Mouse (Mus musculus): ENCODE results near the gene Rrp1b. TPM values are rescaled to one million over a fixed set of nuclear protein-coding genes. Genes with fewer than 3 reads are reported as not detected.

The Rrp1b gene
- polyA plus RNA-seq, 1 experiment from 2014 or later, result 29.2 TPM

DNA sequence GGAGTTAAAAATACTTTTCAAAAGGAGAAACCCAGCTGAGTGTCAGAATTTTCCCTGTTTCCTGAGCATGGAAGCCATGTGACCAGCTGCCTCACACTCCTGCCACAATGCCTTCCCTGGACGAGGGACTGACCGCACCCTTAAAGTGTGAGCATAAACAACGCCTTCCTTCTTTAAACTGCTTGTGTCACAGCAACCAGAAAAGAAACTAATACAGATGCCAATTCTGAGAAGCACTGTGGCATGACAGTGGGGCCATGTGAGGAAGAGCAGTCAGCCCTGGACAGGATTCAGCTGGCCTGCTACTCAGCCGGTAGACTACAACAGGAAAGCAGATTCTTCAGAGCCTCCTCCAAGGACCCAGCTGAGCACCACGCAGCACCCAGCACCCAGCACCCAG lies 29.1 kb upstream of the Rrp1b start:
- TF ChIP-seq CTCF (IDR thresholded peaks at IDR 0.05), result no peak
- POLR2A ChIA-PET, result no interaction called here
- DNase-seq (ENCODE audit: low read depth, low spot score) (no peak), ATAC-seq (peak; percentile 35)
- H3K27me3 ChIP-seq, result no peaks in the 10 kb centered on the region
- CTCF ChIA-PET, result interaction anchor here (1.1 kb wide), 1 partner anchor 20 kb away, joined by 3 read pairs; no protein-coding TSS in a partner anchor
- in situ Hi-C loops (cut with MboI; ENCODE audit: low pct_unique_long_range_greater_than_20kb), result no loop called here

DNA sequence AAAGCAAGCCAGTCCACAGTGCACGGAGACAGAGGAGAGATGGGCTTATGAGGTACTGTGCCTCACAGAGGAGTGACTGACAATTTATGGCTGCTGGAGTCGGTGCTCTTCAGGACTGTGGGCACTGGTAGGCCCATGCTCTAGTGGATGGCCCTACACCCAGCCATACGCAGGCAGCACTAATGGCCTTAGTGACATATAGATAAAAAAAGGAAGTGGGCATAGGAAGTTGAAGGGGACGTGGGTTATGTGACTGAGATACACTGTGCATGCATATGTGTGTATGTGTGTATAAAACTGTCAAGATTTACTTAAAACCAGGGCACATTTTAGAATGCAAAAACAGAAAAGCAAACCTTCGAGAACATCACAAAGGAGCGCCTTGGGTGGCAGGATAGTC lies 24.2 kb upstream of the Rrp1b start:
- H3K27me3 ChIP-seq, result no peaks in the 10 kb centered on the region
- CTCF ChIA-PET, result no interaction called here
- DNase-seq (ENCODE audit: low read depth, low spot score), result no peak
- POLR2A ChIA-PET, result no interaction called here
- no peak for TF ChIP-seq CTCF (IDR thresholded peaks at IDR 0.05)
- no peak for ATAC-seq
- in situ Hi-C loops (cut with MboI; ENCODE audit: low pct_unique_long_range_greater_than_20kb), result no loop called here

DNA sequence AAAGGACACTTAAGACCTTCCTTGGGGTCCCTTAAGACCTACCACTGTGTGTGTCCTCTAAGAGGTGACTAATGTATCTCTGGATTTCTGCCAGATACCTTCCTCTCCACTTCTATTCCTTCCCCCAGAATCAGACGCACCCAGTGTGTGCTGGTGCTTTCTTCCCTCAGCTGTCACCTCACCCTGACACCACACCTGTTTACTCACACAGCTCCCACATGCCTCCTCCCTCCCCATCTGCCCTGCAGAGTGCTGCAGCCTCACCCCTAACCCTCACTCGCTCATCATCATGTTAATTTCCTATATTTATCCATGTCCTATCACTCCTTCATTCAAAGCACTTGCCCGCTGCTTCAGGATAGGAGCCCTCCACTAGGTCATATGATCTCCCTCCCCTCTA lies 23.6 kb upstream of the Rrp1b start:
- ChIA-PET CTCF (no interaction called here), POLR2A (no interaction called here)
- no peaks in the 10 kb centered on the region for H3K27me3 ChIP-seq
- DNase-seq (ENCODE audit: low read depth, low spot score) (no peak), ATAC-seq (no peak)
- no peak for TF ChIP-seq CTCF (IDR thresholded peaks at IDR 0.05)
- in situ Hi-C loops (cut with MboI; ENCODE audit: low pct_unique_long_range_greater_than_20kb), result no loop called here

DNA sequence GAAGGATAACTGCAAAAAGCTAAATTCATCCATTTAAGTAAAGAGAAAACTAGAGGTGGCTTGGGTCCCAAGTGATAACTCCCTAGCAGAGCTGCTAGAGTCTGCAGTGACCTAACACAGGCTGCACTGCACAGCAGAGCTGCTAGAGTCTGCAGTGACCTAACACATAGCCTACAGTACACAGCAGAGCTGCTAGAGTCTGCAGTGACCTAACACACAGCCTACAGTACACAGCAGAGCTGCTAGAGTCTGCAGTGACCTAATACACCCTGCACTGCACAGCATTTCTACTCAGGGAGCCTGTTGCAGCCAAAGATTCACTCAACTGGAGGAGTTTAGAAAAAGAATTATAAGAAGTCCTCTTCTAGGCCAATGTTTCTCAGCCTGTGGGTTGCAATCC lies 22.2 kb upstream of the Rrp1b start:
- no peaks in the 10 kb centered on the region for H3K27me3 ChIP-seq
- no peak for DNase-seq (ENCODE audit: low read depth, low spot score)
- no peak for TF ChIP-seq CTCF (IDR thresholded peaks at IDR 0.05)
- ChIA-PET POLR2A (interaction anchor here (0.6 to 1.1 kb wide), 3 partner anchors 10 to 172 kb away, joined by 3 to 5 read pairs (median 3); no protein-coding TSS in a partner anchor), CTCF (no interaction called here)
- in situ Hi-C loops (cut with MboI; ENCODE audit: low pct_unique_long_range_greater_than_20kb), result no loop called here
- ATAC-seq, result no peak

DNA sequence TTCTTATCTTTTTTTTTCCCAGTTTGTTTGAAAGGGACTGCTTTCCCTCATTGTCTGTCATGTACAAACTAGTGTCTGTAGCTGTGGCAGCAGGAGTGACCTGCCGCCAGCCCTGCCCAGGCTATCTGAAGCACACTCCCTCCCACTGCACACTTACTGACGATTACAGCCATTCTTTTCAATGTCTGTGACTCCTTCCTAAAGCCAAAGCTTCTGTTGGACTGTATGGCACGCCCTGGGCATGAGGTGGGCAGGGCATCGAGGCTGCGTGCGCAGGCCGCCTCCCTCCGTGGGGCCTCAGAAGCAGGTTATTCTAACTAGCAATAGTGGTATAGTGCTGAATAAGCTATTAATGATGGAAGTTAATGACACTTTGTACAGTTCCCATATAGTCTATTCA lies 19.4 kb upstream of the Rrp1b start:
- ATAC-seq (no peak), DNase-seq (ENCODE audit: low read depth, low spot score) (no peak)
- CTCF ChIA-PET, result interaction anchor here (2.0 to 2.8 kb wide), 2 partner anchors 9 to 12 kb away, joined by 6 read pairs; no protein-coding TSS in a partner anchor
- POLR2A ChIA-PET, result no interaction called here
- no peak for TF ChIP-seq CTCF (IDR thresholded peaks at IDR 0.05)
- in situ Hi-C loops (cut with MboI; ENCODE audit: low pct_unique_long_range_greater_than_20kb), result no loop called here
- no peaks in the 10 kb centered on the region for H3K27me3 ChIP-seq

DNA sequence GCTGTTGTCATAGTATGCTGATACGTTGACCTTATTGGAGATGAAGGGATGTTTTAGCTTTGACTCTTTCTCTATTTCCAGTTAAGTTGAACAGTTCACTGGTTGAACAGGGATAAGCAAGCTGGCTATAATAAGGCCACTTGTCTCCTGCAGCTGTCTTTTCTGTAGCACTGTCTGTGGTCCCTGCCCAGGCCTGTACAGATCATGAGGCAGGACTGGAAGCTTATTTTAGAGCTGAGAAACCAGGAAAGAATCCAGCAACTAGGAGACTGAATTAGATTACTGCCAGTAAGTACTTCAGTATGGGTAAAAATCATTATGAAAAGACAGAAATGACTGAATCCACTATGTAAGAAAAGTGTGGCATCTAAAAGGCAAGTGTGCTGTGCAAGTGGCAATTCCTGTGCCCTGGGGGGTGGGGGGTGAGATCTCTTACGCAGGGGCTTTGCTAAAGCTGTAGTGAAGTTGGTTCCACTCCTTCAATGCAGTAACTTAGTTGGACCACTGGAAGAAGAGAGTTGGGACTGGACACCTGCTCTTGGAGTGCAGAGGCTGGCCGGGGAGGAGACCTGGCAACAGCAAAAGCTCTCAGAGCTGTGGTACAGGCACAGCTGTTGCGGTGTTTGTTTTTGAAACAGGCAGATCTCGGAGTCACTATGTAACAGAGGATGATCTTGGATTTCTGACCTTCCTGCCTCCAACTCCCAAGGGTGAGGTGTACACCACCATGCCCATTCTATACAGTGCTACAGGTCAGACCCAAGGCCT lies 17.6 kb upstream of the Rrp1b start:
- in situ Hi-C loops (cut with MboI; ENCODE audit: low pct_unique_long_range_greater_than_20kb), result no loop called here
- no peak for DNase-seq (ENCODE audit: low read depth, low spot score)
- H3K27me3 ChIP-seq, result no peaks in the 10 kb centered on the region
- ATAC-seq, result no peak
- TF ChIP-seq CTCF (IDR thresholded peaks at IDR 0.05), result no peak
- ChIA-PET CTCF (interaction anchor here (1.5 to 1.6 kb wide), 2 partner anchors 9 to 141 kb away, joined by 3 read pairs; no protein-coding TSS in a partner anchor), POLR2A (no interaction called here)

DNA sequence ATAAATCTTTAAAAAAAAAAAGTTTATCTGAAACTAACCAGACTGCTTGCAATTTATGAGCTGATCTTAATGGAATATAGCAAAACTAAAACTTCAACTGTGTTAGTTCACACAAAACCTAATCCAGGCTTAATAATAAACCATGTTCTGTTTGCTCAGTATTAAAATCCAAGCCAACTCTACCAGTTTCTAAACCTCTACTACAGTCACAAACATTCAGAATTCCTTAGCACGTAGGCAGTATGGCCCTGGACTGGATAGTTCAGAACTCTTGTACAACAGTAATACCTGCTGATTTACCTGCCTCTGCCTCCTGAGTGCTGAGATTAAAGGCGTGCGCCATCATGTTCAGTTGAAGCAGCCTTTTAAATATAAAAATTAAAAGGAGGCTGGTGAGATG lies 13.9 kb upstream of the Rrp1b start:
- POLR2A ChIA-PET, result no interaction called here
- no peaks in the 10 kb centered on the region for H3K27me3 ChIP-seq
- DNase-seq (ENCODE audit: low read depth, low spot score) (no peak), ATAC-seq (no peak)
- in situ Hi-C loops (cut with MboI; ENCODE audit: low pct_unique_long_range_greater_than_20kb), result loop anchor here (5.0 to 10.0 kb wide), 5 partner anchors 90 to 507 kb away; partner anchors contain the start of genes Sik1 and Wdr4
- no peak for TF ChIP-seq CTCF (IDR thresholded peaks at IDR 0.05)
- CTCF ChIA-PET, result no interaction called here

DNA sequence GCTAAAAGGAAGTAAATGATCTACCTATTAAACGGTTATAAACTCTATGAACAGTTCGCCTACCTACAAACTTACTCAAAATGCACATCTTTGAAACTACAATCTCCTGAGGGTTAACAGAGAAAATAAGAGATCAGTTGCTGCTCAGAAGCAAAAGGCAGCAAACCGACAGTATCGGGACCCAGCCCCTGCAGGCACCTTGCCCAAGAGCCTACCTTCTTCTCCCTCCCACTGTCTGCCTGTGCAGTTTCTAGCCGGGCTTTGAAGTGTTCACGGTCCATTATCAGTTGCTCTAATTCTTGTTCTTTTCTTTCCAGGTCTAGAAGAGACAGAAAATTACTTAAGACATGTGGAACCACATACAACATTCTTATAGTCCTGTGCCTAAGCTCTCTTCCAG lies 13.3 kb upstream of the Rrp1b start:
- CTCF ChIA-PET, result interaction anchor here (1.2 to 1.7 kb wide), 3 partner anchors 40 to 330 kb away, joined by 3 to 5 read pairs (median 3); no protein-coding TSS in a partner anchor

DNA sequence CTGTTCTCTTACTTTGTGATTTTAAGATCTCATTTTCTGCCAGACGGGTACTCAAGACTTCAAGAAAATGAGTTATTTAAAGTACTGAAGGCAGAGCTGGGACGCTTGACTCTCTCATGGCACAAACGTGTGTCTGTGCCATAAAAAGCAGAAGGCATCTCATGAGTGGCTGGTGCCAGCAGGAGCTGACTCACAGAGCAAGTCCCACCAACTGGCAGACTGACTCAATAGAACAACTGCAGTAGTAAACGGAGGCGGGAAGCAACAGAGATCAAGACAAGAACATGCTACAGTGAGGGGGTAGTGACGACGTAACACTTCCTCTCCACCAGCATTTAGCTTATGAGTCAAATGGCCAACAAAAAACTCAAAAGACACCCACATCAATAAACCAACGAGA lies 12.8 kb upstream of the Rrp1b start:
- in situ Hi-C loops (cut with MboI; ENCODE audit: low pct_unique_long_range_greater_than_20kb), result loop anchor here (5.0 to 10.0 kb wide), 5 partner anchors 91 to 508 kb away; partner anchors contain the start of genes Sik1 and Wdr4
- no peak for TF ChIP-seq CTCF (IDR thresholded peaks at IDR 0.05)
- no peaks in the 10 kb centered on the region for H3K27me3 ChIP-seq
- ATAC-seq (peak; percentile 33), DNase-seq (ENCODE audit: low read depth, low spot score) (no peak)
- POLR2A ChIA-PET, result no interaction called here
- CTCF ChIA-PET, result interaction anchor here (0.9 to 1.7 kb wide), 5 partner anchors 40 to 333 kb away, joined by 3 to 5 read pairs (median 3); no protein-coding TSS in a partner anchor

More for the DNA sequence above, 13.3 kb upstream of the Rrp1b start:
- DNase-seq (ENCODE audit: low read depth, low spot score) (no peak), ATAC-seq (no peak)
- H3K27me3 ChIP-seq, result no peaks in the 10 kb centered on the region
- POLR2A ChIA-PET, result no interaction called here
- TF ChIP-seq CTCF (IDR thresholded peaks at IDR 0.05), result no peak
- in situ Hi-C loops (cut with MboI; ENCODE audit: low pct_unique_long_range_greater_than_20kb), result loop anchor here (5.0 to 10.0 kb wide), 5 partner anchors 90 to 508 kb away; partner anchors contain the start of genes Sik1 and Wdr4

DNA sequence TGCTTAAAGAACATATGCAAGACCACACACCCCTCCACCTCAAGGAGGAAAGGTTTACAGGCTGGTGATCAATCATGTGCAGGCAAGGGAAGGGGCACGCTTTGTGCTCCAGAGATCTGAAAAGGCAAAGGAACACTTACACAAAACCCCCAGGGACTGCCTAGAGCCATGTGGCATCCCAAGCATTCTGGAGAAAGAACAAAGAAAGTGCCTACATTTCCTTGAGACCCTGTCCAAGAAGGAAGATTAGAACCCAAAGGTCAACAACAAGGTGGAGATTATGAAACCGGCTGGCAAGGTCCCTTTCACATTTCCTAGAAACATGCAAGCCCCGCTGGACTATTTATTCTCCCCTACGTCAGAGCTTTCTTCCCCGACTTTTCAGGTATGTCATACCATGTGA lies 11.2 kb upstream of the Rrp1b start:
- ChIA-PET CTCF (interaction anchor here (0.7 to 2.1 kb wide), 15 partner anchors 9 to 346 kb away, joined by 3 to 9 read pairs (median 3); no protein-coding TSS in a partner anchor), POLR2A (interaction anchor here (0.6 to 1.4 kb wide), 2 partner anchors 92 to 171 kb away, joined by 4 to 6 read pairs; no protein-coding TSS in a partner anchor)
- in situ Hi-C loops (cut with MboI; ENCODE audit: low pct_unique_long_range_greater_than_20kb), result loop anchor here (5.0 to 10.0 kb wide), 6 partner anchors 48 to 510 kb away; partner anchors contain the start of genes Sik1 and Wdr4
- ATAC-seq (no peak), DNase-seq (ENCODE audit: low read depth, low spot score) (no peak)
- no peak for TF ChIP-seq CTCF (IDR thresholded peaks at IDR 0.05)
- H3K27me3 ChIP-seq, result no peaks in the 10 kb centered on the region

DNA sequence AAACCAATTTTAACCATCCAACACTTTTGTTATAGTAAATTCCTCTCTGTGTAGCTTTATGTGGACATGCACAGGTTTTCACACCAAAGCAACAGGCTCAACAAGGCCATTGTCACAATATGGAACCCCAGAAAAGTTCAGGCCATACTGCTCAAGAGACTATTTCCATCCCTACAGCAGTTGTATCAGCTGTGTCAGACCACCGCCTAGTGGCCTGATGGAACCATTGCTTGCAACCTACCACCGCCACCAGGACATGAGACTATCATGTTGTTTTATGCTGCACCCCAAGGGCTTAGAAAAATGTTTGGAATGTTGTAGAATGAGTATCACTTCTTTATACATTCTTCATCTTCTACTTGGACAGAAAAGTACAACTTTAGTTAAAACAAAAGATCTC lies 10.5 kb upstream of the Rrp1b start:
- peak; percentile 98 for TF ChIP-seq CTCF (IDR thresholded peaks at IDR 0.05)
- DNase-seq (ENCODE audit: low read depth, low spot score) (no peak), ATAC-seq (peak; percentile 51)
- in situ Hi-C loops (cut with MboI; ENCODE audit: low pct_unique_long_range_greater_than_20kb), result loop anchor here (5.0 to 10.0 kb wide), 2 partner anchors 47 to 511 kb away; partner anchors contain the start of gene Wdr4
- ChIA-PET CTCF (interaction anchor here (0.7 to 2.1 kb wide), 15 partner anchors 9 to 347 kb away, joined by 3 to 9 read pairs (median 3); no protein-coding TSS in a partner anchor), POLR2A (interaction anchor here (0.6 to 1.4 kb wide), 2 partner anchors 93 to 171 kb away, joined by 4 to 6 read pairs; no protein-coding TSS in a partner anchor)
- no peaks in the 10 kb centered on the region for H3K27me3 ChIP-seq

Data from Patski (cell line).